Mouse (Mus musculus) 3T3-L1 (cell line): ENCODE measurements around the gene Sstr3.

Source experiments
- DNase-seq: peaks from one replicate; pipeline ENCODE4 v3.0.0-alpha.2; 2015; ENCODE audit warnings: low read depth, low spot score

Gene Sstr3

GRCm38 (mm10) chr15:78559141-78559979 is 14.9 kb upstream of the Sstr3 start:
- DNase-seq, result no peak

GRCm38 (mm10) chr15:78557693-78558535 is 13.4 kb upstream of the Sstr3 start:
- no peak for DNase-seq

- DNase-seq, result no peak
Observed at GRCm38 (mm10) chr15:78554545-78555313, 10.2 kb upstream of the Sstr3 start.

GRCm38 (mm10) chr15:78549189-78549734 is 4.8 kb upstream of the Sstr3 start:
- peak; percentile 52 for DNase-seq

- no peak for DNase-seq
Observed at GRCm38 (mm10) chr15:78548711-78549110, 4.2 kb upstream of the Sstr3 start.

- DNase-seq, result peak; percentile 10
Observed at GRCm38 (mm10) chr15:78548336-78548665, 3.8 kb upstream of the Sstr3 start.

- DNase-seq, result peak; percentile 68
Observed at GRCm38 (mm10) chr15:78547415-78548335, 3.2 kb upstream of the Sstr3 start.

- DNase-seq, result no peak
Observed at GRCm38 (mm10) chr15:78546060-78546459, 1.6 kb upstream of the Sstr3 start.

GRCm38 (mm10) chr15:78544041-78544440 is 444 bp downstream of the Sstr3 start:
- DNase-seq, result no peak

- no peak for DNase-seq
Observed at GRCm38 (mm10) chr15:78542767-78543303, 1.6 kb downstream of the Sstr3 start.

GRCm38 (mm10) chr15:78542098-78542766 is 2.3 kb downstream of the Sstr3 start:
- no peak for DNase-seq

- DNase-seq, result no peak
Observed at GRCm38 (mm10) chr15:78541606-78542005, 2.9 kb downstream of the Sstr3 start.

GRCm38 (mm10) chr15:78541036-78541435 is 3.4 kb downstream of the Sstr3 start:
- DNase-seq, result peak; percentile 16

- DNase-seq, result no peak
Observed at GRCm38 (mm10) chr15:78535723-78536421, 8.6 kb downstream of the Sstr3 start.

GRCm38 (mm10) chr15:78533346-78533835 is 11.1 kb downstream of the Sstr3 start:
- DNase-seq, result no peak

- no peak for DNase-seq
Observed at GRCm38 (mm10) chr15:78532566-78533345, 11.7 kb downstream of the Sstr3 start.

GRCm38 (mm10) chr15:78531901-78532469 is 12.5 kb downstream of the Sstr3 start:
- DNase-seq, result peak; percentile 99

- DNase-seq, result peak; percentile 56
Observed at GRCm38 (mm10) chr15:78531451-78531720, 13.1 kb downstream of the Sstr3 start.
